Mouse (Mus musculus) telencephalon, adult 2 months (tissue): Measurements from ENCODE around the gene Tsc22d2.
"Not testable (repeated sequence)": the region's sequence is repeated elsewhere in the genome, so short reads cannot be mapped to it uniquely, and the experiment has no call there.

ENCODE experiments used
- DNase-seq: peaks from one replicate; pipeline ENCODE4 v3.0.0-alpha.2; 2011; ENCODE audit warnings: low read depth, low spot score

Tsc22d2 gene

DNA sequence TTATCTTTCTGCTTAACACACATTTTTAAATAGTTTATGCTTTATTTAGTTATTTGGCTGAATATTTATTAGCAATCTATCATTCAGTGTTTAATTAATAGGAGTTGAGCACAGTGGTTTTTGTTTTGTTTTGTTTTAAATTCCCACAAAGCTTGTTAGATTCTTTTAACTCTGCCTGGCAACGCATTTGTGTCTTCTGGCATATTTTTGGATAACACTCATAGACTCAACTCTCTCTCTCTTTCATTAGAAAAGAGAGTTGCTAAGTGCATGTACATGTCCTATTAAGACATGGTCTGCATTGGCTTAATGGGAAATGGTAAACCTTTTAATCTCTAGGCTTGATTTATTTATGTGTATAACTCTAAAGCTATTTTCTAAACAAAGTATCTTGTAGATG, 14.3 kb downstream of the Tsc22d2 start:
- no peak for DNase-seq

DNA sequence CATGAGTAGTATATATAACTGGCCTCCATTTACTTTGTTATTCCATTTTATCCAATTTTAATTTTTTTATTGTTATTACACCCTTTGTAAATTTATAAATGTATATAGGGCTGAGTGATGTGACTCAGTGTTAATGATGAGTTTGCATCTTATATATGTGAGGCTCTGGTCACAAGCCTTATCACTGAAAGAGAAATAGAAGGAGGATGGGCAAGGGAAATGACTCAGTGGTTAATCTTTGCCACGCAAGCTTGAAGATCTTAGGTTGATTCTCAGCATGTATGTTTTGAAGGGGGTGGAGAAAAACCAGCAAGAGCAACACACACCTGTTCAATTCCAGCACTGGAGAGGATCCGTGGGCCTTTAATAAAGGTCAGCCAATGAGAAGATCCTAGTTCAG, 19.9 kb downstream of the Tsc22d2 start:
- DNase-seq = no peak

DNA sequence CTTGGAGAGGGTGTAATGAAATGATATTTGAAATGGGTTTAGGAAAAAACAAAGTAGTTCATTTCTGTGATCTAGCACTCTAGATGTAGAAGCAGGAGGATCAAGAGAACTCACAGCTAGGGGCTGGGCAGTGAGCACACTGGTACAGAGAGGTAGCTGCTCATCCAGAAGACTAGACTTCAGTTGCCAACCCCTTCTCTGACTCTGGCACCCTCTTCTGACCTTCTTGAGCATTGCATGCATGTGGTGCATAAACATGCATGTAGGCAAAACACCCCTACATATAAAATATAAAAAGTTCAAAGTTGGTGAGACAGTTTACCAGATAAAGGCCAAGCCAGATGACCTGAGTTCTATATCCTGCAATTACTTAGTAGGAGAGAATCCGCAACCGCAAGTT, 33.7 kb downstream of the Tsc22d2 start:
- no peak for DNase-seq

DNA sequence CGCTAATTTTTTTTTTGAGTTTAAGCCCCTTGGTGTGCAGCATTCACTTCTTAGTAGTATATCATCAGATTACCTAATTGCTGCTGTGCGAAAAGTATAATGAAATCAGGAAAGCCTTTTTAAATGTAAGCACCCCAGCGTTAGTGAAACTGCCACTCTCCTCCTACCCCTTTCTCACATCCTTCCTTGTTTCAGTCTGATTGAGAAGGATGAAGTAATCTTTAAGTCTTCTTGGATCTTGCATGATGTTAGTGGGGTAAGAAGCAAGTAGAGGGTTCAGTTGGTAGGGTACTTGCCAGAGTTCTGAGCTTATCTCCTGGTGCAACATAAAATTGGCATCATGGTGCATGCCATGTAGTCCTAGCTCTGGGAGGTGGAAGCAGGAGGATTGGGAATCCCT, 35.0 kb downstream of the Tsc22d2 start:
- no peak for DNase-seq

DNA sequence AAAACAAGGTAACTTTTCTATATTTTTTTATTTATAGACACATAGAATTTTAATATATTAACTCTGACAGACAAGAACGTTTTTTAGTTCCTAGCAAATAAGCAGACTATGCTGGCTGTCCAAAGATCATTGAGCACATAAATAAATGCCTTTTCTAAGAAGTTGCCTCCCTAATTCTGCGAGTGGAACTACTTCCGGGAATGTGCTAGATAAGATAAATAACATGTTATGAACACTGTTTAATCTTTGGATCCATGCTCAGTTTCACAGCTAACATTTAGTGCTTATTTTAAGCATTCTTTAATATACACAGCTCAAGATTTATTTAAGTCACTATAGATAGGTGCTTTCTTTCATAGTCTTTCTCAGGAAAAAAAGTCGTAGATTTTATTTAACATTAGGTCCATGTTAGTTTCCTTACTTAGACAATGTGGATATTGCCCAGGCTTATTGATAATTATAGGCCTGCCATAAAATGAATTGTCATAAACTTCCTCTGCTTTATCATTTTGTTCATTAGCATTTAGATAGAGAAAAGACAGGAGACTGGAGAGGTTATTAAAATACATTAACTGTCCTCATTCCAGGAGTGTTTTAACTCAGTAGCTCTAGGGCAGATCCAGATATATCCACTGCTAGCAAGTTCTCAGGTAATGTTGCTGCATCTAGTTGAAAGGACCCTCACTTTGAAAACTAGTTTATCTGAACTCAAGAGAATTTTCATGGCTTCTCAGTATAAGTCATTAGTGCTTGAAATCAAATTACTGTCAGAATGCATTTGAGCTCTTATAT, 40.1 kb downstream of the Tsc22d2 start:
- DNase-seq = no peak

DNA sequence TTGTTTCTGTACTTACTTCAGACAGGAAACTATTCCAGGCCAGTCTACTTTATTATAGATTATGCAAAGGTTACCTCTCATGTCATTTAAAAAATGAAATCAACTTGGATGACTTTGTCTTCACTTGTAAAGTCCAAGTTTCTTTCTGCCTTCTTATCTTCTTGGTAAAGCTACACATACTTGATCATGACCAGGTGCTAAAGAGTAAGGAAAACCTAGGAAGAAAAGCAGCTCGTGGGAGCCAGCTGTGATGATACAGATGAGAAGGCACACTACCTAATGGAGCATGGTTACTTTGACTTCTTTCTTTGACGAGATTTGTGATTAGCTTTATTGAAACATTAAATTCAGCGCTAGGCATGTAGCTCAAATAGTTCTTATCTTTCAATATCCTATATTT, 40.7 kb downstream of the Tsc22d2 start:
- no peak for DNase-seq

DNA sequence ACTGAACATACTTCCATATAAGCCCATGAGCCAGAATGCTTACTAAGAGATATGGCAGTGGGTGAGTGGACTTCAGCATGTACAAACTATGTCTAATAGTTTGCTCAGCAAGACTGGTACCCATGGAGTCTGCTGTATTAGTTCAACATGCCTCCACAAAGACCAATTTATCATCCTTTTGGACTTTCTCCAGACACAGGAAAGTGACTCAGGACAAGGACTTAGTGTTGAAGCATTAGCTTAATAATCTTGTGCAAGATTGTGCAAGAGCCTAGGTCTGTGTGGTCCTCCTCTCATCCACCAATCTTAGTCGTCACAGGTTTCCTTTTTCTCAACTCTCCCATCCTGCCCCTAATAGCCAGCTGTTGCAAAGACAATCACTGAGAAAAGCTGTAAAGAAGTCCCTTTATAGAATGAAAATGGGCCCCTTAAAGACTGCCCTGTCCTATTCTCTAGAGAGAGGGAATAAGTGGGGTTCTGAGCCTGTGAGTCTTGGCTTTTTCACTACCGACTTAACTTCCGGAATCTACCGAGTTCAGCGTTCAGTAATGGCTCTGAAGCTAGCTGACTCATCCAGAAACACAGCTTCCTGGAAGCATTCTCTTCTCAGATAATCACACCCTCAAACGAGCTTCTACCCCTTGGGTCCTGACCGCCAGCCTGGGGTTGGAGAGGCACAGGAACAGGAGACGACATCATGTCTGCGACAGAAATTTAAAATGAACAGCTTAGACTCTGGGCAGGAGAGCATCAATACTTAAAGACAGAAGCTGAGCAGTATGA, 55.3 kb downstream of the Tsc22d2 start:
- DNase-seq = no peak

DNA sequence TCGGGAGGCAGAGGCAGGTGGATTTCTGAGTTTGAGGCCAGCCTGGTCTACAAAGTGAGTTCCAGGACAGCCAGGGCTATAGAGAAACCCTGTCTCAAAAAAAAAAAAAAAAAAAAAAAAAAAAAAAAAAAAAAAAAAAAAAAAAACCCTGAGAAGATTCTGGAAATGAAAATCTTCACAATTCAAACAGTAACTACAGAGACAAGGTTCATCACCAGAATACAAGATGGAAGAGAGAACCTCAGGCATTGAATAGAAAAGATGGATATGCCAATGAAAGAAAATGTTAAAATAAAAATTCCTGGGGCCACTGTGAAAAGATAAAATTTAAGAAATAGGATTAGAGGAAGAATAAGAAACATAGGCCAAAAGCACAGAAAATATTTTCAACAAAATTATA, 60.8 kb downstream of the Tsc22d2 start:
- not testable (repeated sequence) for DNase-seq

DNA sequence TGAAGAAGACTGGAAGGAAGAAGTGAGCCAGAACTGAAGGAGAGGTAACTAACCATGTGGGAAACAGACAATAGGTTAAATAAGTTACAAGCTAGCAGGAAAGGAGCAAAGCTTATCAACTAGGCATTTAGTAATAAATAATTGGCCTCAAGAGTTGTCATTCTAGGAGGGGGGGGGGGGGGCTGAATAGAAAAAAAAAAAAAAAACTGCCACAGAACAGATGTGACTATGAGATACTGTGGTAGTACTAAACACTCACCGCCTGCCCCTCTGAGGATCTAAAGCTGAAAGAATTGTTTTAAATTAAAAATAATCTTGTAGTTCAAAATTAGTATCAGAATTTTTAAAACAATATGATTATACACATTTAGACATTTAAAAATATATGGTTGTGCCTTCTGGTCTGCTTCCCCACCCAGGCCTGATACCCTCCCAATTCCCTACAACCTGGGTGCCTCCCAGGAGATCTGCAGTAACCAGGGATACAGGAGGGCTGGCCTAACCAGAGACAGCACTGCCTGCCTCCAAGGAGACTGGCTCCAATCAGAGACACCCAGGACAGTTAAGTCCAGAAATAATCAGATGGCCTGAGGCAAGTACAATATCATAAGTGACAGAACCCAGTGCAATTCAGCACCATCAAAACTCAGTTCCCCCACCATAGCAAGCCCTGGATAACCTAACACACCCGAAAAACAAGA, 64.4 kb downstream of the Tsc22d2 start:
- DNase-seq = no peak

DNA sequence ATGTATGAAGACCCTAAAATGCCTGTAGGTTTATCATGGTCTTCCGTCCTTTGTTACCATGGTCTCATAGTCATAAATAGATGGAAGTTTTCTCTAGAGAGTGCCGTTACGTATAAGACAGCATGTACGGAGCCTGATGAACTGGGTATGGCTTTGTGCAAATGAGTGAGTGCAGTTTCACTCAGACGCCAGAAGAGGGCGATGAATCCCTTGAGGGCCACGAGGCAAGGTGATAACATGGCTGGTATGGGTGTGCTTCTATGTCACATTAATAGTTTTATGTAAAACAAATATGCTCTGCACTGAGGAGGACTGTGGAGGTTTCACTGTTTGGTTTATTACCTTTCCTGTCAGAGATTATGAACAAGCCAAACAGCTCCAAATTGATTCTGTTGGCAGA, 71.4 kb downstream of the Tsc22d2 start:
- no peak for DNase-seq

DNA sequence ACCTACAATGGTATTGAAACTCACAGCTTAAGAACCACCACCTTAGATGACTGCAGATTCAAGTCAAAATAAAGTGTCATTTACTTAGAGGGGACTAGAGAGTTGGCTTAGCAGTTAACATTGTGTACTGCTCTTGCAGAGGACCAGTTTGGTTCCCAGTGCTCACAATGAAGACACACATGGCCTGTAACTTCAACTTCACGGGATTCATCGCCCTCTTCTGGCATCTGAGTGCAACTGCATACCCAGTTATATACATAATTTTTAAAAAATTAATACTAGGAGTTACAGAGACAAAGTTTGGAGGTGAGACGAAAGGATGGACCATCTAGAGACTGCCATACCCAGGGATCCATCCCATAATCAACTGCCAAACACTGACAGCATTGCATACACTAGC, 72.6 kb downstream of the Tsc22d2 start:
- no peak for DNase-seq

DNA sequence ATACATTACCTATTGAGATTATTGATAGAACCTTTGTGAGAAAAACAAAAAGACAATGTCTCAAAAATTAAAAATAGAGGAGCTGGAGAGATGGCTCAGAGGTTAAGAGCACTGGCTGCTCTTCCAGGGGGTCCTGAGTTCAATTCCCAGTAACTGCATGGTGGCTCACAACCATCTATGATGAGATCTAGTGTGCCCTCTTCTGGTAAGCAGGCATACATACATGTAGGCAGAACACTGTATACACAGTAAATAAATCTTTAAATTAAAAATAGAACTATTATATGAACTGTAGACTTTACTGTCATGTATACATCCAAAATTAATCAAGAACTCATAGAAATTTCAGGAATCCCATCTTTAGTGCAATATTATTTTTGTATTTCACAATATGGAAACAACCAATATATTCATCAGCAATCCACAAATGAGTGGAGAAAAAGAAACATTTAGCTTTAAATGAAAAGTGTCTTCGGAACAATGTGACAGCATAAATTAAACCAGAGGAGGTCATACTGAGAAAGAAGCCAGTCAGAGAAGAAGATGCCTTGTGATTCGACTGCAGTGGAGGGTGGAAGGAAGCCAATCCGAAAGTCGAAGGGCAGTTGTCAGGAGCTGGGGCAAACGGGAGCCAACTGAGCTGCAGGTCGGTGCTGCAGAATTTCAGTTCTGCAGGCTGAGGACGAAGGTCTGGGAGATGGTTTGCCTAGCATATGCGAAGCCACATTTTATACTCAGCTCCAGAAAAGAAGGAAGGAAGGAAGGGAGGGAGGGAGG, 73.7 kb downstream of the Tsc22d2 start:
- DNase-seq = no peak

DNA sequence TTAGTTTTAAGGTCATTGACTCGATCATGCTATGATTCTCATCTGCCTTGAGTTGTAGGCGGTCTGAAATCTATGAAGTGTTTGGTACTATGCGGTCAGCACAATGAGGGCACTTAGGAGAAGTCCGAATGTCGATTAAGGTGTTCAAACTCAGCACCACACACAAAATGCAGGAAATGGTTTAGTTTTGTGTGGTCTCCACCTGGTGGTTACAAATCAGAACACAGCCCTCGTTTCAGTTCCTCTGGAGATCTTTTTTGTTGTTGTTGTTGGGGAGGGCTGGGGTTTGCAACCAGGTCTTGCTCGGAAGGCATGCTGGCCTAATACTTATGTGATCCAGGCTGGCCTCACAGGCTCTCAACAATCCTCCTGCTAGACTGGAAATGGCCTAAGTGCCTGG, 76.3 kb downstream of the Tsc22d2 start:
- DNase-seq = peak; percentile 16

DNA sequence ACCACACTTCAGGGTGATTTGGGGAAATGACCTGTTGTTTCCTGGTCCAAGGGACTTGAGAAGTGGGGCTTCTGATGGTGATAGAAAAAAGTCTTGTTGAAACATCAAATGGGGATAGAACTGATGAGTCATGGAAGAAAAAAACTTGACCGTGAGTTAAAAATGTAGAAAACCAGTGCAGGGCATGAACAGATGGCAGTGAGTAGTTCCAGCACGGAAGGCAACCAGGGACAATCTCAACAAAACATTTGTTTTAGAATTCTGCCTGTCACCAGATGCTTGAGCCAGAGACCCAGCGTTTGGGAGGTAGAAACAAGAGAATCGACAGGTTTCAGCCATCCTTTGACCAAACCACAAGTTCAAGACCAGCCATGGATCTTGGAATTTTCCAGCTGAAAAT, 79.1 kb downstream of the Tsc22d2 start:
- DNase-seq = peak; percentile 73

DNA sequence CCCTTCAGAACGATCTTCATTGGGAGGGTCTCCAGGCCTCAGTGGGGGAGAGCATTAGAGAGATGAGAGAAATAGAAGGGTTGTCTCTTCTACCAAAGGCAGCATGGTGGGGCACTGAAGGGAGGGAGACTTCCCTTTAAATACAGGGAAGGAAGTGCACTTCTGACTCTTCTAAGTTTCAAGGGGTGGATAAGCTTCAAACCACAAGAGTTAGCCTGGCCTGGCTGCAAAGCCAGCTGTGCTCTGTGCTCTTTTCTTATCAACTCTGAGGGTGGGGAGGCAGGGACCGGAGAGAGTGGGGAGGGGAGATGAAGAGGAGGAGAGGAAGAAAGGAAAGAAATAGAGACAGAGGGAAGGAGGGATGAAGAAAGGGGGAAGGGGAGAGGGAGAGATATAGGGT, 87.4 kb downstream of the Tsc22d2 start:
- no peak for DNase-seq

DNA sequence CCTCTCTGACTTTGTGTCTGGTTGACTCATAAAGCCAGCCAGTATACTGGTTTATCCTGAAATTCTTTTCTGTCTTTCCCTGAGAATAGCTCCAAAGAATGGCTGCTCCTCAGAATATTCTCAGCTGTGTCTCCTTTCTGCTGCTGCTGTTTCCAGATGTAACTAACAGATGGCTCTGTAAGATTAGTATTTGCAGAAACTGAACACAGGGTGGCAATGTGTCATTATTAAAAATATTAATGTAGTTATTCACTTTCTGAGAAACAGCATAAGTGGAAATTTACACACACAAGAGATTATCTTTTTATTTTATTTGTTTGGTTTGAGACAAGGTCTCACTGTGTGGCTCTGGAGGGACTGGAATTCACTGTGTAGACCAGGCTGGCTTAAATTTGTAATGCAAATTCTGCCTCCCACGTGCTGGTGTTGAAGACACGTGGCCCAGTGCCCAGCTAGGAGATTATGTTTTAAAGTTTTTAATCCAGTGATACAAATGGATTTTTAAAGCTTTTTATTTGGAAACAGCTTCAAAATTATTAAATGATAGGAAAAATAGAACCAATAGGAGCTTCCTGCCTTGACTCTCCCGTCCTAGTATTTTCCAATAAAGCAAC, 89.3 kb downstream of the Tsc22d2 start:
- no peak for DNase-seq

DNA sequence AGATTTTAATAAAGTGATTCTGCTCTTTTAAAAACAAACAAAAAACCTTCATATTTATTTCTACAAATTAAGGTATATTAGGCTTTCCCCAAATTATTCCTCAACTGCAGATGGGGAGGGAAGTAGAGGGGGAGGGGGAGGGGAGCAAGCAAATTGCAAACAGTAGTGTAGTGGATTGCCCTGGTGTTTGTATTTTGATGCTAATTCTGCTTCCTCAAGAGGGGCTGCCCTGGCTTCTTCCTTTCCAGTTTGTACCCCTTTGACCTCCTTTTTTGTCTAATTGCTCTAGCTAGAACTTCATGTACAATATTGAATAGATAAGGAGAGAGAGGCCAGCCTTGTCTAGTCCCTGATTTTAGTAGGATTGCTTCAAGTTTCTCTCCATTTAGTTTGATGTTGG, 90.2 kb downstream of the Tsc22d2 start:
- DNase-seq = no peak

DNA sequence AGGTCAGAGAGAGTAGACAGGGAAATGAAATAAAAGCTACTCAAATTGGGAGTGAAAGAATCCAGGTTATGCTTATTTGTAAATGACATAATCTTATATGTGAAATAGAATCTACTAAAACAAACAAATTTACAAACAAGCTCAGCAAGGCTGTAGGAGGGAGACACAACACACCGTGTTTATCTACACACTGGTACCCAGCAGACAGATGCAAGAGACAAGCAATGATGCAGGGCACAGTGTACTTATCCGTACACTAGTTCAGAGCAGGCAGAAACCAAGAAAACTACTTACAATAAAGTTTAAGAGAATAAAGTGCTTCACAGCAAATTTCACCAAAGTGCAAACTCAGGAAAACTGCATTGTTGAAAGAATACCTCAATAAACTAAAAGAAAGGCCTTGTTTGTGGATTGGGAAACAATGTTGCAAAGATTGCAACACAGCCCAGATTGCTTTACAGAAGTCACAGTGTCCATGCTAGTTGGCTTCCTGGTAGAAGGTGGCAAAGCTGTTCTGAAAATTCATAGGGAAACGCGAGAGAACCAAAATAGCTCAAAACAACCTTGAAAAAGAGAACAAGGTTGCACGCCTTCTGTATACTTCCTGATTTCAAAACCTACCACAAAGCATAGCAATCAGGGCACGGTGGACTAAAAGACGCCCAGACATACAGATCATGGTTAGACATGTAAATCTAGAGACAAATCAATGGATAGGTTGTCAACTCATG, 93.7 kb downstream of the Tsc22d2 start:
- DNase-seq = no peak

DNA sequence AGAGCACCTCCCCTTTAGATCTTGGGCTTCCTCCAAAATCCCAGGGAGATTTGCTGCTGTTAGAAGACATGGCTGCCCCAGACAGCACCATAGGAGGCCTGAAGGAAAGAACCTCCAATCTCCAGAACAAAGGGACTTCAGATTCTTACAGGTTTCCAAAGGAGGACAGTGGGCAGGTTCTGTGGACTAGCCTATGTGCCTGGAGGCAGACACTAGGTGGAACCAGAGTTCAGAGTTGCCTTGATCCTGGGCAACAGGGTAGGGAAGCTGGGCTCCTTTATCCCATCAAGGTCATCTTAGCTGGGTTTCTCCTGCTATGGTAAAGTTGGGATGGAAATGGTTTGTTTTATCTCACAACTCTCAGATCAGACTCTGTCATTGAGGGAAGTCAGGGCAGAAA, 97.1 kb downstream of the Tsc22d2 start:
- DNase-seq = no peak

DNA sequence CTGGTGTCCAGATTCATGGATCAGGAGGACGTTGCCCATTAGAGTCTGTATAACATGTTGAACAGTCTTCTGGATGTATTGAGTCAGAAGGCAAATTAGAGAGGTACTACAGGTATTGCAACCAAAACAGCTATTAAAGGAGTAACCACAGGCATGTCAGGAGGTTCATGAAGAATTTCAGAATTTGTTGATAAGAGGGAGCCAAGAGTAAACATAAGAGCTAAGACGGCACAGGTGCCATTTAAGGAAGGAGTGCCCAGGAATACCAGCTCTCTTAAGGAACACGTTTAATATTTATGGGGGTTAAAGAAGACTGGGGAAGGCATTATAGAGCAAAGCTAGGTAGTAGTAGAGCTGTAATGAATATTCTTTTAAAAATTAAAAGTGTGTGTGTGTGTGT, 98.2 kb downstream of the Tsc22d2 start:
- DNase-seq = no peak

DNA sequence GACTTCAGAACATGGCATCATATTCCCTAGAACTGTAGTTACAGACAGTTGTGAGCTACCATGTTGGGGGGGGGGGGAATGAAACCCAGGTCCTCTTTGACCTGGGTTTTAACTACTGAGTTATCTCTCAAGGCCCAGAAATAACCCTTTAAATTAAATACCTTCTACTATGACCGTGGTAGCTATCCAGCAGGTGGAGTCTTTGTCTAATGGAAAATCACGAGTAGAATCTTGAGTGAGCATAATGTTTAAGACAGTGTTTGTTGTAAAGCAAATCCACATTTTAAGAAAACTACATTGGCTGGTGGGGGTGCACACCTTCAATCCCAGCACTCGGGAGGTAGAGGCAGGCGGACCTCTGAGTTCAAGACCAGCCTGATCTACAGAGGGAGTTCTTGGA, 99.0 kb downstream of the Tsc22d2 start:
- DNase-seq = no peak
